Mouse (Mus musculus) kidney, adult 9 months (tissue): ENCODE measurements around the gene Gga3.
"Not testable (repeated sequence)": the region's sequence is repeated elsewhere in the genome, so short reads cannot be mapped to it uniquely, and the experiment has no call there.

Experiments used
- DNase-seq: peaks from one replicate; pipeline ENCODE4 v3.0.0; 2022

The Gga3 gene

GRCm38 (mm10) chr11:115603476-115604303, at the start of gene Gga3, which contains the start of gene Mrps7:
TSS of gene Gga3 (minus strand) at chr11:115604051.
TSS of gene Mrps7 (plus strand) at chr11:115603925.
- DNase-seq: peak; percentile 93

- no peak for DNase-seq
Observed at GRCm38 (mm10) chr11:115653194-115653593, 49.3 kb upstream of the Gga3 start.

- DNase-seq: no peak
Observed at GRCm38 (mm10) chr11:115651680-115652079, 47.8 kb upstream of the Gga3 start.

- peak; percentile 44 for DNase-seq
Observed at GRCm38 (mm10) chr11:115649706-115650105, 45.9 kb upstream of the Gga3 start.

- DNase-seq: peak; percentile 75
Observed at GRCm38 (mm10) chr11:115647459-115647858, 43.6 kb upstream of the Gga3 start.

- no peak for DNase-seq
Observed at GRCm38 (mm10) chr11:115646439-115646838, 42.6 kb upstream of the Gga3 start.

- not testable (repeated sequence) for DNase-seq
Observed at GRCm38 (mm10) chr11:115645498-115645897, 41.6 kb upstream of the Gga3 start.

- no peak for DNase-seq
Observed at GRCm38 (mm10) chr11:115644308-115644707, 40.5 kb upstream of the Gga3 start.

GRCm38 (mm10) chr11:115643265-115643664, 39.4 kb upstream of the Gga3 start:
- DNase-seq: no peak

GRCm38 (mm10) chr11:115642705-115643104, 38.9 kb upstream of the Gga3 start:
- DNase-seq: no peak

- no peak for DNase-seq
Observed at GRCm38 (mm10) chr11:115641664-115642036, 37.8 kb upstream of the Gga3 start.

GRCm38 (mm10) chr11:115640978-115641663, 37.3 kb upstream of the Gga3 start:
- DNase-seq: no peak

GRCm38 (mm10) chr11:115640311-115640828, 36.5 kb upstream of the Gga3 start:
- DNase-seq: no peak

- DNase-seq: no peak
Observed at GRCm38 (mm10) chr11:115639540-115639939, 35.7 kb upstream of the Gga3 start.

GRCm38 (mm10) chr11:115638498-115639409, 34.9 kb upstream of the Gga3 start:
- no peak for DNase-seq

- DNase-seq: no peak
Observed at GRCm38 (mm10) chr11:115636960-115637359, 33.1 kb upstream of the Gga3 start.

- no peak for DNase-seq
Observed at GRCm38 (mm10) chr11:115635484-115635883, 31.6 kb upstream of the Gga3 start.

- no peak for DNase-seq
Observed at GRCm38 (mm10) chr11:115635041-115635440, 31.2 kb upstream of the Gga3 start.

- no peak for DNase-seq
Observed at GRCm38 (mm10) chr11:115634109-115634508, 30.3 kb upstream of the Gga3 start.

- DNase-seq: no peak
Observed at GRCm38 (mm10) chr11:115632862-115633261, 29.0 kb upstream of the Gga3 start.

GRCm38 (mm10) chr11:115632247-115632646, 28.4 kb upstream of the Gga3 start:
- DNase-seq: no peak

- peak; percentile 81 for DNase-seq
Observed at GRCm38 (mm10) chr11:115631505-115631890, 27.6 kb upstream of the Gga3 start.
